Mouse (Mus musculus) mesoderm, embryonic 11.5 days (tissue): Measurements from ENCODE around the gene Tmem43.

Experiments used
- DNase-seq: peaks from one replicate; pipeline ENCODE4 v3.0.0-alpha.2; 2012; ENCODE audit warnings: low read depth, low spot score

Tmem43 gene

DNA sequence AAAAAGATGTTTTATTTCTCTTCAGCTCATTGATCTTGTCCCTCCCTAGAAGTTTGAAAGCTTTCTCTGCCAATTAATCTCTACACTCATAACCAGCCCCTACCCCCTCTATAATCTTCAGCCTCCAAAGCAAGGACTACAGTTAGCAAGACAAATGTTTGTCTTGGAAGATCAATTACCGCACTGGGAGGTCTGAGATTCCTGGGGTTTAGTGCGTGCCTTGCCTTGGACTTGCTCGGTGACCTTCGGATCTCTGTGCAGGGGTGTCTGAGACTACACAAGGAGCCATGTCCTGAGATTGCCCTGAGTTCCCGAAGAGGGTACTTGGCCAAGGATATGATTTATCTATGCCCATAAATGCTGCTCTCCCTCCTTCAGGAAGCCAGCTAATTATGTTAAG, 59.9 kb downstream of the Tmem43 start:
- DNase-seq = peak; percentile 67

GRCm38 (mm10) chr6:91533771-91534170, 60.3 kb downstream of the Tmem43 start:
- DNase-seq = peak; percentile 56

GRCm38 (mm10) chr6:91534268-91534667, 60.8 kb downstream of the Tmem43 start:
- no peak for DNase-seq

DNA sequence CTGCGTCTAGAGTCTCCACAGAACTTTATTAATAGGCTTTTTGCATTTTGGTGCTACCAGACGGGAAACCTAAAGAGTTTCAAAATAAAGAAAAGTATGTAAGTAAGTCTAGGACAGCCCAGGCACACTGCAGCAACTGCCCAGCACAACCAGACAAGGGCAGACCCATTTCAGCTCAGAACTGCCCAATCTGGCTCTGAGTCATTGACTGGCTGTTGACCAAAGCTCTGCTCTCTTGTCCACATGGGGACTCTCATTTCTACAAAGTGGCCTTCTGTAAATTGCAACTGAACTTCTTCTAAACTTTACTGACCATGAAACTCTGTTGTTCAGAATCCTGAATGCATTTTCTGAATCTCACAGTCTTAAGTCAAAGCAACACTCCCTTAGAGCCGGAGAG, 61.7 kb downstream of the Tmem43 start:
- DNase-seq = no peak

- DNase-seq = no peak
These were observed 62.7 kb downstream of the Tmem43 start for GRCm38 (mm10) chr6:91536047-91536765.
